Mouse (Mus musculus) bone marrow, adult 2 months (tissue): ENCODE data around the gene Cldn13. TPM values are rescaled to one million over a fixed set of nuclear protein-coding genes. Genes with fewer than 3 reads are reported as not detected.
"Not testable (repeated sequence)": the region's sequence is repeated elsewhere in the genome, so short reads cannot be mapped to it uniquely, and the experiment has no call there.

Experiments
- H3K27ac ChIP-seq: fragments of 200-500 bp; 2 replicates; pipeline ENCODE4 v1.5.1; 2012; ENCODE audit warnings: low read depth, mild to moderate bottlenecking, control low read depth, inconsistent platforms, low read length; ENCODE audit not compliant: control insufficient read depth, poor library complexity, insufficient read depth
- H3K4me1 ChIP-seq: fragments of 200-500 bp; 2 replicates; pipeline ENCODE4 v1.6.1; 2011; ENCODE audit warnings: low read length; ENCODE audit not compliant: control insufficient read depth, insufficient read depth
- H3K4me3 ChIP-seq: fragments of 200-500 bp; replicated peaks from 2 replicates; pipeline ENCODE3; 2011; ENCODE audit warnings: mild to moderate bottlenecking, low read depth, low read length, control low read depth; ENCODE audit not compliant: control insufficient read depth
- CTCF ChIP-seq: fragments of 200-500 bp; IDR thresholded peaks from 2 replicates; pipeline ENCODE4 v1.5.1; 2011; ENCODE audit warnings: low read length, control low read depth; ENCODE audit not compliant: control insufficient read depth, insufficient read depth
- POLR2A ChIP-seq: fragments of 200-500 bp; IDR thresholded peaks from 2 replicates; pipeline ENCODE4 v1.6.1; 2011; ENCODE audit warnings: low read depth, mild to moderate bottlenecking, control low read depth, low read length, borderline replicate concordance; ENCODE audit not compliant: control insufficient read depth
- WGBS: fragments of 180-500 bp; shearing (Covaris S2); methylation state at CpG from one replicate; pipeline ENCODE4 v1.1.7; 2018; 5-methylcytosine and 5-hydroxymethylcytosine counted together
- polyA plus RNA-seq: library from polyadenylated mRNA; stranded (reverse); fragments of >200 nt; gene quantifications from 2 replicates; pipeline ENCODE4 v1.2.4, GENCODE M21; 2011; ENCODE audit warnings: low replicate concordance; ENCODE audit not compliant: missing spikeins, insufficient read depth, insufficient read length

Gene Cldn13
- polyA plus RNA-seq, 1 experiment: 224 TPM

- 67% methylated on average over 3 of the region's 3 CpGs for WGBS
- H3K27ac ChIP-seq: no peak overlapping the region
Observed at GRCm38 (mm10) chr5:134939069-134939468, 23.7 kb upstream of the Cldn13 start.

GRCm38 (mm10) chr5:134936626-134937185 is 21.4 kb upstream of the Cldn13 start:
- no peak for TF ChIP-seq POLR2A
- no peak for TF ChIP-seq CTCF
- WGBS: 56% methylated on average over 6 of the region's 6 CpGs
- H3K27ac ChIP-seq: no peak overlapping the region

More at GRCm38 (mm10) chr5:134939069-134939468, 23.7 kb upstream of the Cldn13 start:
- Histone ChIP-seq H3K4me3 (no peak overlapping the region), H3K4me1 (no peaks in the 10 kb centered on the region)
- TF ChIP-seq CTCF (no peak), POLR2A (no peak)

GRCm38 (mm10) chr5:134936051-134936450 is 20.7 kb upstream of the Cldn13 start:
- 90% methylated on average over 6 of the region's 6 CpGs for WGBS
- H3K4me1 ChIP-seq: no peaks in the 10 kb centered on the region
- H3K27ac ChIP-seq: no peak overlapping the region
- H3K4me3 ChIP-seq: no peak overlapping the region
- TF ChIP-seq CTCF (no peak), POLR2A (no peak)

More at GRCm38 (mm10) chr5:134936626-134937185, 21.4 kb upstream of the Cldn13 start:
- no peaks in the 10 kb centered on the region for H3K4me1 ChIP-seq
- no peak overlapping the region for H3K4me3 ChIP-seq

GRCm38 (mm10) chr5:134934666-134935065 is 19.3 kb upstream of the Cldn13 start:
- TF ChIP-seq POLR2A: no peak
- no peak for TF ChIP-seq CTCF
- no peaks in the 10 kb centered on the region for H3K4me1 ChIP-seq
- no peak overlapping the region for H3K4me3 ChIP-seq
- 49% methylated on average over 3 of the region's 3 CpGs for WGBS
- no peak overlapping the region for H3K27ac ChIP-seq

GRCm38 (mm10) chr5:134933686-134934085 is 18.4 kb upstream of the Cldn13 start:
- H3K4me3 ChIP-seq, H3K27ac ChIP-seq, H3K4me1 ChIP-seq: not testable (repeated sequence)
- WGBS: 91% methylated on average over 5 of the region's 5 CpGs

GRCm38 (mm10) chr5:134933281-134933680 is 18.0 kb upstream of the Cldn13 start:
- 71% methylated on average over 8 of the region's 8 CpGs for WGBS

GRCm38 (mm10) chr5:134932903-134933276 is 17.6 kb upstream of the Cldn13 start:
- TF ChIP-seq CTCF (peak; percentile 25; the same call in 1 of the 2 replicates), POLR2A (no peak)
- no peaks in the 10 kb centered on the region for H3K4me1 ChIP-seq
- H3K4me3 ChIP-seq: peak overlapping the region; percentile 85
- 30% methylated on average over 9 of the region's 9 CpGs for WGBS
- peak overlapping the region; percentile 90 for H3K27ac ChIP-seq

More at GRCm38 (mm10) chr5:134933281-134933680, 18.0 kb upstream of the Cldn13 start:
- peak overlapping the region; percentile 48 for H3K4me3 ChIP-seq
- no peak for TF ChIP-seq CTCF
- no peak for TF ChIP-seq POLR2A
- no peaks in the 10 kb centered on the region for H3K4me1 ChIP-seq
- H3K27ac ChIP-seq: peak overlapping the region; percentile 30; the same call in 1 of the 2 replicates

GRCm38 (mm10) chr5:134932179-134932902 is 17.0 kb upstream of the Cldn13 start, which contains the start of gene Mettl27:
Mettl27 (plus strand) TSS chr5:134932368.
- H3K4me1 ChIP-seq: no peaks in the 10 kb centered on the region
- H3K27ac ChIP-seq: peak within 1 kb of the TSS; percentile 90
- no peak for TF ChIP-seq CTCF
- TF ChIP-seq POLR2A: peak; percentile 49; the same call in 1 of the 2 replicates
- under 1% methylated on average over 41 of the region's 41 CpGs for WGBS
- H3K4me3 ChIP-seq: peak within 1 kb of the TSS; percentile 85
